Mouse (Mus musculus): Measurements from ENCODE around the gene Iqschfp.

Iqschfp gene

DNA sequence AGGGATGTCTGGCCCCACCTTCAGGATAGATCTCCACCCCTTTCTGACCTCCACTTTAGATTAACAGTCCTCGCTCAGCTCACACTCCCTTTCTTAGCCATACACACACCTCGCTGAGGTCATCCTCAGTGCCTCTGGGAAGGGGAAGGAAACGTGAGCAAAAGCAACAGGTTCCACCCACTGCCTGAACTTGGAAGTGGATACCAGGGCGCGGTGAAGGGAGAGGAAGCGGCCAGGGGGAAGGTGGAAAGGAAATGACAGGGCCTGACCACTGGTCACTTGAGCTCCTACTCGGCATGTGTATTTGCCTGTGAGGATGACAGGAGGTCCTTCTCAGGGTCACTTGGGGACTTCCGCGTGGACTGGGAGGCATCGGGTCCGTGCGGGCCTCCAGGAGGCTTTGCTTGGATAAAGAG, 601.1 kb downstream of the Iqschfp start:
- DNase-seq (ENCODE audit: low spot score in 2 of 2) = peak in 1 of 2 experiments; percentile 31

DNA sequence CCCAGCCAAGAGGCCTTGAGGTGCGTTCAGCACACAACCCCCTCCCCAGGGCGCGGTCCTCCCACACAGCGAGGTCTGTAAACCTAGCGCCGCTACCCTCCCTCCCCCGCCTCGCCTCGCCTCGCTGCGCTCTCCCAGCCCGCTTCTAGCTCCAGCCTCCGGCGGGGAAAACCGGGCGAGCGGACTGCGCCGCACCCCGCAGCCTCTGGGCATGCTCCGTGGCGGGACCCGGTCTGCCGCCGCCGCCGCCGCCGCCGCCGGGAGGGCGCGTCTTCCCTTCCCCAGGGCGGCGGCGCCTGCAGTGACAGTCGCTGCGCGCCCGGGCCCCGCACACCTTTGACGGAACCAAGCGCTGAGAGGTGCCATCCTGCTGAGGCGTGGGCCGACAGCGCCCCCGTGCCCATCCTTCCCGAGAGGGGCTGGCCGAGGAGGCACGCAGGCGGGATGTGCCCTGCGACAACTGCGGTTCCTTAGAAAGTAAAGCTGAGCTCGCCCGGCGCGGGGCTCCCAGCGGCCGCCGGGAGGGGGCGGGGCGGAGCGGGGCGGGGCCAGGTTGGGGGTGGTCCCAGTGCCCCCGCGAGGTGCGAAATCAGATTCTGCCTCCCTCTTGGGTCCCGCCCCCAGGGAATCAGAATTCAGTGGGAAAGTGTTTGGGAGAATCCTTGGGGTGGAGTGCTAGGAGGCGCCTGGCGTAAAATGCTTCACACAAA, 601.7 kb downstream of the Iqschfp start:
- peak; percentile 69 to 72 for DNase-seq (ENCODE audit: low spot score in 2 of 2)

DNA sequence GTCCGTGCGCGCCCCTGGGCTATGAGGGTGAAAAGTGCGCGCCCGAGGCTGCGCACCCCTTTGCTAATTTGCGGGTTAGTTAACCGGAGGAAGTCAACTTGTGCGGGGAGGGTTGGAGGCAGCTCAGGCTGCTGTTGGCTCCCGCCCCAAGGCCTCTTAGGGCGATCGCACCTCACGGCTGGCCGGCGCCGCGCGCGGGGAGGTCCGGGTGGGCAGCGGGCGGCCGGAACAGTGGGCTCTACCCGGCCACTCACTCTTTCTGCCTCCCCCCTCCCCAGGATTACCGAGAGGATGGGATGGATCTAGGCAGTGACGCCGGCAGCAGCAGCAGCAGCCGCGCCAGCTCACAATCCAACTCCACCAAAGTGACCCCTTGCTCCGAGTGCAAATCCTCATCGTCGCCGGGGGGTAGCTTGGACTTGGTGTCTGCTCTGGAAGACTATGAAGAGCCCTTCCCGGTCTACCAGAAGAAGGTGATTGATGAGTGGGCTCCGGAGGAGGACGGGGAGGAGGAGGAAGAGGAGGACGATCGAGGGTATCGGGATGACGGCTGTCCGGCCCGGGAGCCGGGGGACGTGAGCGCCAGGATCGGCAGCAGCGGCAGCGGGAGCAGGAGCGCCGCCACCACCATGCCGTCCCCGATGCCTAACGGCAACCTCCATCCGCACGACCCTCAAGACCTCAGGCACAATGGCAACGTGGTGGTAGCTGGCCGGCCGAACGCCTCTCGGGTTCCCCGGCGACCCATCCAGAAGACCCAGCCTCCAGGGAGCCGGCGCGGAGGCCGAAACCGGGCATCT, 602.5 kb downstream of the Iqschfp start:
- DNase-seq (ENCODE audit: low spot score in 2 of 2) = peak in 1 of 2 experiments; percentile 30

DNA sequence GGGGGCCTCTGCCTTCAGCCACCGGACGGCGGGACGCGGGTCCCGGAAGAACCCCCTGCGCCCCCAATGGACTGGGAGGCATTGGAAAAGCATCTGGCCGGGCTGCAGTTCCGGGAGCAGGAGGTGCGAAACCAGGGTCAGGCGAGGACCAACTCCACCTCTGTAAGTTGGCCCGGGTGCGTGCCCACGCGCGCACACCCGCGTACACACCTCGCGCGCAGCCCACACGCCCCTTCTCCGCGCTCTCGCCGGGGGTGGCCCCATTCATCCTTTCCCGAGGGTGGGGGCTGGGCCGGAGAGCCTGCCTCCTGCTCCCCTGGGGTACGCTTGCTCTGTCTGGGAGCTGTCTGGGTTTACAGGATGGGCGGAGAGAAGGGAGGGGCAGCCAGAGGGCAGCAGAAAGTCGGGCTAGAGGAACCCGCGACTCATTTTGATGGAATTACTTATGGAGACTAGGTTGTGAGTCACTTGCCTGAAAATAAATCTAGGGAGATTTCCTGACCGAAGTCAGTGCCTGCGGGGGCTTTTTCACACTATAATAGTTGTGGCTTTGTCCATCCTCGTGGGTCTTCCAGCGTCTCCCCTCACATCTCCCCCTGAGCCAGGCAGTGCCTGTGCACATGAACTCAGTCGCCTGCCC, 603.2 kb downstream of the Iqschfp start:
- peak in 1 of 2 experiments; percentile 46 for DNase-seq (ENCODE audit: low spot score in 2 of 2)

DNA sequence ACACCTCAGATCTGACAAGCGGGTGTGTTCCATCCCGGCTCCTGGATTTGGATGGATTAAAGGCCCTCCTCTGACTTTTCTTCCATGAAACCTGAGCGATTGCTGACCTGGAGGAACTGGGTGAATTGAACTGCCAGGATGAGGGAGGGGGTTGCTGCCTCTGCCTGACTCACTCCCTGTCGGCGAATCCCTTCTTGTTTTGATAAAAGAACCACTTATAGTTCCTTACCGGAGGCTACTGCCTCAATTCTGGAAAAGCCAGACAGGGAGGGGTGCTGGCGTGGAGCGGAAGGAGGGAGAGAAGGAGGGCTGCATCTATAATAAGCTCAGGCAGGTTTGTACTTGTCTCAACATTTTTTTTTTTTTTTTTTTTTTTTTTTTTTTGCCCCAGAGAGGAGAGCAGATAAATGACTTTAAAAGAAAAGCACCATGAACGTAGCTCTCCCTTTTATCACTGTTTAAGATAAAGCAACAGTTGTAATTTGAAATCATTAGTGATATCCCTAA, 603.8 kb downstream of the Iqschfp start:
- DNase-seq (ENCODE audit: low spot score in 2 of 2) = peak in 1 of 2 experiments; percentile 55

DNA sequence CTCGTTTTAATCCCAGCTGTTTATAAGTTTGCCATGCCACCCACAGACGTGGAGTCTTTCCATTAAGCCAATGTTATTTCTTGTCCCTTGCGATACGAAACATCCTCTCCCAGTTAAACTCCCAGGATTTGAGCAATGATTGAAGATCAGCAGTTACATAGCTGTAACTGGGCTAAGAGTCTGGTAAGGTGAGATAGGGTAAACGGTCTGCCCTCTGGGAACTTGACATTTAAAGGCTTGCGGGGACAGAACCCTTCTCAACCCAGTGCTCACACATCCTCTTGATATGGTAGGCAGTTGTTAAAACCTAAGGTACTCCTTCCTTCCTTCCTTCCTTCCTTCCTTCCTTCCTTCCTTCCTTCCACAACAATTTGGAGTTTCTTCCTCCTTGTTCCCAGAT, 604.5 kb downstream of the Iqschfp start:
- DNase-seq (ENCODE audit: low spot score in 2 of 2) = peak in 1 of 2 experiments; percentile 6

DNA sequence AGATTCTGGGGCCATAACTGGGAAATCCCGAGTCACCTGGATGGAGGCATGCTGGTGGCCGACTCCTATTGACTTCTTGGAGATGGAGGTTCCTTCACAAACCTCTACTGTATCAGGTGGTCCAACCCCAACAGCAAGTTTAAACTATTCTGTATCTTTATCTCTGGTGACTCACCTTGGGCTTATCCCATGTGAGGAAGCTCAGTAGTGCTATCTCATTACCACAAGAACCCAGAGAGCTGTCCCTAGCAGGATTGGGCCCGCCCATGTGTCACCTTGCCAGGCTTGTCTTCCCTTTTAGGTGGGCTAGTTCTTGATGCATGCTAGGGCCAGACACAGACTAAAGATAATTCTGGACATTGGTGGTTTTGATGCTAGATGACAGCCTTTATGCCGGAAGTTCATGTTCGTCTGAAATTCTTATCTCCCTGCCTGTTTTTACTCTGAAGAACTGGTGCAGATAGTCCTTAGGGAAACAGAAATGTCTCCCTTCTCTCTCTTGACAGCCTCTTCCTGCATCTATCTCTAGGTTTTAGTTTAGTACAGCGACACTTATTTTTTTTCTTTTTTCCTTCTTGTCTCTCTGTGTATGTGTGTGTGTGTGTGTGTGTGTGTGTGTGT, 607.6 kb downstream of the Iqschfp start:
- peak in 1 of 2 experiments; percentile 10 for DNase-seq (ENCODE audit: low spot score in 2 of 2)

DNA sequence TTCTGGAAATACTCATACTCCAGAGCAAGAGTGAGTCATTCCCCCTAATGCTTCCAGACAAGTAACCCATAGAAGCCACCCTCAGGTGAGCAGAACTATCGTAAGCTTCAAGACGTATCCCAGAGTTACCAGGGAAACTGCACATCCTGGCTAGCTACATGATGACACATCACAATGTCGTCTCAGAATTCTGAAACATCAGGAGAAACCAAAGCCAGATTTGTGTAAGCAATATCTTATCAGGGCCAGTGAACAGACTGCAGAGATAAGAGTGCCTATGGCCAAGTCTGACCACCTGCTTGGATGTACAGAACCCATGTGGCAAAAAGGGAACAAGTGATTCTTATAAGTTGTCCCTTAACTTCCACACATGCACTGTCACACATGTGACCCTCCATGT, 612.8 kb downstream of the Iqschfp start:
- peak in 1 of 2 experiments; percentile 4 for DNase-seq (ENCODE audit: low spot score in 2 of 2)

DNA sequence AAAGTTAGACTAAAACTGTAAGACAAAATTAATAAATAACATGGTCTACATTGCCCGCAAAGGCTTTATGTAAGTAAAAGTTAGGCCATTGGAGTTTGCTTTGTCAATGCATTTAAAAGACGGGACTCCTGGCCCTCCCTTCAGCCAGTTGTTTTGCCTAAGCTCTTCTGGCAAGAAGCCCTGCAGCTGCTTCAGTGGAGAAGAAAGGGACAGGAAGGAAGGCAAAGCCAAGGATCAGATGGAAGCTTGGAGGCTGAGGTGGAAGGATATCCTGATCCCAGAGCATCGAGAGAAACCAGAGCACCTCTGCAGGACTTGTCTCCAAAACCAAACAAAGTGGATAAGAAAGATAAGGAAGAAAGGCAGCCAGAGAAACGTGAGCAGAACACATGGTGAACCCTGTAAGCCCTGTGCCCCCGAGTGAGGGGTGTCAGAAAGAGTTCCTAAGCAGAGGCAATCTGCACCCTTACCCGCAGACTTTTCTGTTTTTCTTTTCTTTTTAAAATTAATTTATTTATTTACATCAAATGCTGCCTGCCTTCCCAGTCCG, 614.8 kb downstream of the Iqschfp start:
- peak in 1 of 2 experiments; percentile 45 for DNase-seq (ENCODE audit: low spot score in 2 of 2)

DNA sequence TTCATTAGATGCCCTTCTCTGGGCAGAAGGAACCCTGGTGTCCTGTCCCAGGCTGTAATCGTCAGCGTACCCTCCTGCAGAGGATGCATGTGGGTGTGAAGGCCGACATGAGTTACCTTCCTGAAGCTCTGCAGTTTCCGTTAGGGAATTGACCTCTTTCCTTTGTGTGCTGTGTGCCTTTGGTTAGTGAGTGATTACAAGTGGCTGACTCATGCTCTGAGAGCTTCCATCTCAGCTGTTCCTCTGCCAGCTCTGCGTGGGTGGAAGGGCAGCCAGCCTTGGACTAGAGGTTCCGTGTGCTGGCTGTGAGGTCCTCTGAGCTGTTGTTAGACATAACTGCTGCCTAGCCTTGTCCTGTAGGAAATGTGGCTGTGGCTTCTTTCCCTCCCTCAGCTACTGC, 616.6 kb downstream of the Iqschfp start:
- peak; percentile 28 to 58 for DNase-seq (ENCODE audit: low spot score in 2 of 2)

DNA sequence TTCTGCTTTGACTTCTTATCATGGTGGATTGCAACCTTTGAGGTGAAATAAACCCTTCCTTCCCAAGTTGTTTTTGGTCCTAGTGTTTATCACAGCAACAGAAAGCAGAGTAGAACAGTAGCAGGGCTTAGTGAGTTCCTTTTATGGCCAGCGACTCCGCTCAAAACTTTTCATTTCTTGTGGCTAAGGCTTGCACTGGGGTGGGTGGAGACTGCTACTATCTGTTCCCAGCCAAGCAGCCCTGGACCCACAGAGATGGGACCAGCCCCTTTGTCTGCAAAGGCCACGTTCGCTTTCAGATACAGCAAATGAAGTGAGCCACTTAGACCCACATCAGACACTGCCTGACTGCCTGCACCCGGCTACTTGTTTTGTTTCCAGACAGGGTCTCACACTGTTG, 618.8 kb downstream of the Iqschfp start:
- peak in 1 of 2 experiments; percentile 51 for DNase-seq (ENCODE audit: low spot score in 2 of 2)

DNA sequence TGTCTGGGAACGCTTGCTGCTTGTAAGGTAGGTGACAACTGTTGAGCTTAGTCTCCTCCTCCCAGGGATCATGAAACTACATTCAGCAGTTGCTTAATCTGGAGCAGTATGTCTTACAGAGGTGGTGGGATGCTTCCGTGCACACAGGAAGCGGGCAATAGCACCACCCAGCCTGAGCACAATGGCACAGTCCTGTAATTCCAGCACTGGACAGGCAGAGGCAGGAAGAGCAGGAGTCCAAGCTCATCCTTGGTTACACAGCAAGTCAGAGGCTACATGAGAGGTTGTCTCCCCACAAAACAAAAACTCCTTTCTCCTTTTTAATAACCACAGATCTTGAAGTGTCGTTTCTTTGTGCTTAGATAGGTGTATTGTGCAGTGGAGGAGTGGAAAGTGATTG, 619.7 kb downstream of the Iqschfp start:
- no peak for DNase-seq (ENCODE audit: low spot score in 2 of 2)

DNA sequence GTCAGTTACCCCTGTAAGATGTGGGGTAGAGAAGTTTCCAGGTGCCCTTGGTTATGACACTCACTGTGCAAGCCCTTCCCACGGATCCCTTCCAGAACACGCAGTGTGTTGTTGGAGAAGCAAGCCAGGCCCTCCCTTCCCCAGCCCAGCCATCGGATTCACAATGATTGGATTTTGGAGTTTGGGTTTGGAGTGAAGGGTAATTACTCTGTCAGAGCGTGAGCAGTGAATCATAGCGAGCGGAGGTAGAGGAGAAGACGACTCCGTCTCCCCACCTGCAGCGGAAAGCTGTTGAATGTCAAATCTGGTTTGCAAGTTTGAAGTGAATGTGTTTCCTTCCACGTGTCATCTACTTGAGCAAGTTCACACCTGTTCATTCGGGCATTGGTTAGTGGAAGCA, 620.3 kb downstream of the Iqschfp start:
- DNase-seq (ENCODE audit: low spot score in 2 of 2) = no peak

DNA sequence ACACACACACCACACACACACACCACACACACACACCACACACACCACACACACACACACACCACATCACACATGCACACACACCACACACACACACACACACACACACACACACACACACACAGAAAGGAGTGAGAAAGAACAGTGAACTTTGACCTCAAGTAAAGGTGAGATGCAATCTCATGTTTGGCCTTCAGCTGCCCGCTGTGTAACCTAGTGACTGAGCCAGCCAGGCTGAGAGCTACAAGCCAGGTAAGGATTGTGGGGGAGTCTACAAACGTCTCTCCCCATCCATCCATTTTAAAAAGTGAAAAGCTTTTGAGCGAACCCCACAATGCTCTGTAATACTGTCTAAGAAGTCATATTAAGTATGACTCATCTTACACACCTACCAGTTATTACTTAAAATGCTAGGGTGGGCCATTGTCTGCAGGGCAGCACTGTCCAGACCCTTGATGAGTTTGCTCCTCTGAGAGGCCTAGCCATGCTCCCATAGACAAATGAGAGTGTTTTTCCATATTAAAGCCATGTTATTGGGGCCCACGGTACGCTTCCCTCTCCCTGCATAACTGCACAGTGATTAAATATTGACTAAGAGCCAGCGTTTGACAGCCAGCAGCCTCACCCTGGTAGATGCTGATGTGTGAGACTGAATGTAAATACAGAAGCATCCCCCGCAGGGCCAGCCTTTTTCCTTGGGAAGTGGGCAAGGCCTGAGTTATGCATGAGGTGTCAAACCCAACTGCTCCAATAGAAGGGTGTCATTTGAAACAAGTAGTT, 621.5 kb downstream of the Iqschfp start:
- DNase-seq (ENCODE audit: low spot score in 2 of 2) = peak in 1 of 2 experiments; percentile 57

DNA sequence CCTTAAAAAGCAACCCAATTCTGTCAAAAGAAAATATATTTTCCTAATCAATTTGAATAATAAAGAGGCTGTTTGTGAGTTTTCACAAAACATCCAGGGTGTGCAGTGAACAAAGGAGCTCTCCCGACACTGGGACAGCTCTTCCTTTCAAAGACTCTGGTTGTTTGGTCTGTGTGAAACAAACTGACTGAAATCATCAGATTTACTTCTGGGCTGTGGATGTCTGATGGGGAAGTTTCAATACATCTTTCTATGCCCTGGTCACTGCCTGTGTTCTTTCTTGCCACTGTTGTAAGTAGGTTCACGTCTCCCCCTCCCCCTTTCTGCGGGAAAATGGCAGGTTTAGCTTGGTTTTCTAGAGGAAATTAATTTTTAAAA, 622.1 kb downstream of the Iqschfp start:
- peak in 1 of 2 experiments; percentile 25 for DNase-seq (ENCODE audit: low spot score in 2 of 2)

DNA sequence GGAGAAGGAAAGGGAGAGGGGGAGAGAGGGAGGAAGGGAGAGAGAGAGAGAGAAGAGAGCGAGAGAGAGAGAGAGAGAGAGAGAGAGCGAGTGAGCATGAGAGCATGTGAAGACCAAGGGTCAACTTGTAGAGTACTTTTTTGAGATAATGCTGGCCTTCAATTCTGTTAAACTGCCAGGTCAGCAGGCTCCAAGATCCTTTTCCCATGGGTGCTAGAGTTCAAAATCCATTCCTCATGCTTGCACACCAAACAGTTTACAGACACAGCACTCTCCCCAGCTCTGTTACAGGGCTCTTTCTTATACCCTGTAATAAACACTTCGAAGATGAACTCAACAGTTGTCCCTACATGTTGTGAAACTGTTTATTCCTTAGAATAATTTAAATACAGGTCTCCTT, 622.7 kb downstream of the Iqschfp start:
- no peak for DNase-seq (ENCODE audit: low spot score in 2 of 2)

DNA sequence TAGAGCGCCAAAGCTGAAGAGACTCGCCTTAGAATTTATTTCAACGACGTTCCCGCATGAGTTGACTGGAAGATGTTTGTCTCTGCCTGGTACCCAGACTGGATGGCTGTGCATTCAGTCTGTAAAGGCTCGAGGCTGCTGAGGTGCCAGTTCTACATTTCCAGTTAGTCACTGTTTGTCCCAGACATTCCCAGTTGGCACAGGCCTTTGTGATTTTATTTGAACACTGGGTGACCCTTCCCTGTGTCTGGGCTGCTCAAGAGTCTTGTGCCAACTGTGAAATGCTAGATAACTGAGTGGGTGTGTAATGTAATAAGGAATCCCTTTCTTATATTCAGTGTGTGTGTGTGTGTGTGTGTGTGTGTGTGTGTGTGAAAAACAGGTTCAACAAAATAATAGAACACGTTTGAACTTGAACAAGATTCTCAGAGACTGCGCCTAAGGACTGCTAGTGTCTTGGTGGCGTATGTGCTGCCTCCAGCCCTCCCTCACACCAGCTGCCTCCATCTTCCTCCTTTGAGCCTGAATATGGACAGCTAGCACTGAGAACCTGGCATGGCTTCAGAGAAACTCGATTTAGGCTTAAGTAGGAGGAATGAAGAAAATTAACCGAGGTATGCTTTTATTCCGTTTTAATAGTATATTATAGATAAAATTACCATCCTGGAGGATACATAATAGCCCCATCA, 624.5 kb downstream of the Iqschfp start:
- peak in 1 of 2 experiments; percentile 46 for DNase-seq (ENCODE audit: low spot score in 2 of 2)

DNA sequence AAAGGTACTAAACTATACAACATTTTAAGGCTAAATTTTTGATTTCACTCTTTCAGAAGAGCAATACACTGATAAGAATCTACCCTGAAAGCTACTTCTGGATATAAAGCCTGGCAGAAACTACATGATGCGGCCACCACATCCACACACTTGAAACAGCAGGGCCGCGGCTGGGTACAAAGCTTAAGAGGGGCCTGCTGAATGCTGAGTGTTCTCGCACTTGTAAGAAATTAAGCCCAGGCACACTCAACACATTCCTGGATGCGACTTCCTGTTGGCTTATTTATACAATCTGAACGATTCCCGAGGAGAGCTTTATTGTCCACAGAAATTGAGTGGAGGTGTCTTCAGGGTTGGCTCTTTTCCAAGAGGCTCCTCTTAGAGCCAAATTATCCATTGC, 625.2 kb downstream of the Iqschfp start:
- DNase-seq (ENCODE audit: low spot score in 2 of 2) = peak in 1 of 2 experiments; percentile 51

DNA sequence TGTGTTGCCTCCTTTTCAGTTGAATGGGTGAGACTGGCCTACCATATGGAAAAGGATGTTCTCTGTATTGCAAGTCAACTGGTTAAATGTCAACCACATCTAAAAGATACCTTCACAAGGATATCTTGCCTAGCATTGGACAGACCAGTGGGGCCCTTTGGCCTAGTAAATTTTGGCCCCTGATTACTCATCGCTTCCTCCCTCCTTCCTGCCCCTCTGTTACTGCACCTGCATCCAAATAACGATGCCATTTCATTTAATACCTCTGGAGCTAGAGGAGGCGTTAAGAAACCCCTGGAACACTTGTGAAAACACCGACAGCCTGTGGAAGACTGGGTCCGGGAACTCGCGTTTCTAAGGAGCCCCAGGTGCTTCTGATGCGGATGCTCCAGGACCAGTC, 626.0 kb downstream of the Iqschfp start:
- peak in 1 of 2 experiments; percentile 30 for DNase-seq (ENCODE audit: low spot score in 2 of 2)

DNA sequence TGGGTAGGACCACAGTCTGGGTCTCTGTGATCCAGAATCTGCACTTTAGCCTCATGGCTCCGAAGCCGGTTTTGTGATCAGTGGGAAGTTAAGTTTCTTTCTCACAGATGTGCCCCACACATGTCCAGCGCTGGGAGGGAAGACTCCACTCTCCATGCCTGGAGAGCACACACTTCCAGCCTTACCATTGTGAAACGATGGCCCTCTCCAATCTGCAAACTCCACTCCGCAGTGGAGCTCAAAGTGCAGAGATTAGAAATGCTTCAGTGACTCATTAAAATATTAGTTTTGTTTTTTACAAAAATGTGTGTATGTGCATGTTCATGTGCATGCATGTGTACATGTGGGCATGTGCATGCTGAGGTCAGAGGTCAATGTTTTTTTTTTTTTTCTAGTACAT, 626.6 kb downstream of the Iqschfp start:
- peak in 1 of 2 experiments; percentile 19 for DNase-seq (ENCODE audit: low spot score in 2 of 2)
